20 mouse cellular contexts compared by ENCODE assay signal in genomic region chr2:173534581-173534980, GRCm38 (mm10). TPM values are rescaled to one million over a fixed set of nuclear protein-coding genes. Genes with fewer than 3 reads are reported as not detected.
A peak's percentile ranks its signal among the peaks of the same experiment; 100 is the strongest.
DNase-seq lines count a peak whose midpoint lies in the region; ATAC-seq lines count a peak whose summit lies in the region.
"Had no signal": no experiment of that assay in that cellular context is flagged by ENCODE, and none has a peak within 500 bp of the region (broad histone marks: within the 10 kb centered on the region; RNA-seq: fewer than 3 reads in every experiment).

No protein-coding gene starts in this region.

- 76% methylated on average over 7 of the region's 7 CpGs for WGBS in kidney, embryonic 15.5 days
- 83% methylated on average over 7 of the region's 7 CpGs for WGBS in hindbrain, embryonic 12.5 days

- no peaks in the 10 kb centered on the region for H3K36me3 ChIP-seq in kidney, embryonic 15.5 days
- H3K36me3 ChIP-seq in hindbrain, embryonic 12.5 days: no peaks in the 10 kb centered on the region
- H3K36me3 ChIP-seq: liver, embryonic 13.5 days; neural tube, embryonic 15.5 days had no signal

- ATAC-seq in inflammation-experienced regulatory T-cells, adult 6 months: peak; percentile 97
- ATAC-seq in kidney, embryonic 15.5 days (replicated peaks; ENCODE audit: low FRiP score): no peak
- no peak for ATAC-seq in hindbrain, embryonic 12.5 days (ENCODE audit: low FRiP score)
- ATAC-seq: forebrain, embryonic 14.5 days; midbrain, embryonic 16.5 days had no signal

- no peak overlapping the region for H3K27ac ChIP-seq in kidney, embryonic 15.5 days
- no peak overlapping the region for H3K27ac ChIP-seq in hindbrain, embryonic 12.5 days
- H3K27ac ChIP-seq: gastrocnemius, adult 2 months; liver, embryonic 13.5 days; neural tube, embryonic 15.5 days had no signal

- peaks cover 19% of the 10 kb centered on the region for H3K4me1 ChIP-seq in kidney, embryonic 15.5 days
- peaks cover 4% of the 10 kb centered on the region; the same call in 1 of the 2 replicates for H3K4me1 ChIP-seq in hindbrain, embryonic 12.5 days
- H3K4me1 ChIP-seq: liver, embryonic 13.5 days; neural tube, embryonic 15.5 days had no signal

- no peak overlapping the region for H3K4me2 ChIP-seq in kidney, embryonic 15.5 days
- H3K4me2 ChIP-seq in hindbrain, embryonic 12.5 days (replicated peaks): no peak overlapping the region
- H3K4me2 ChIP-seq: liver, embryonic 13.5 days; neural tube, embryonic 15.5 days had no signal

- H3K9ac ChIP-seq in kidney, embryonic 15.5 days: no peak overlapping the region
- no peak overlapping the region for H3K9ac ChIP-seq in hindbrain, embryonic 12.5 days
- H3K9ac ChIP-seq: liver, embryonic 13.5 days; neural tube, embryonic 15.5 days had no signal

- no peak overlapping the region for H3K4me3 ChIP-seq in kidney, embryonic 15.5 days (replicated peaks)
- H3K4me3 ChIP-seq in hindbrain, embryonic 12.5 days: no peak overlapping the region
- H3K4me3 ChIP-seq: gastrocnemius, adult 2 months; liver, embryonic 13.5 days; neural tube, embryonic 15.5 days had no signal

- 0 out of 2 replicates have a peak, but pooled peaks cover 3% of the 10 kb centered on the region for H3K27me3 ChIP-seq in kidney, embryonic 15.5 days
- no peaks in the 10 kb centered on the region for H3K27me3 ChIP-seq in hindbrain, embryonic 12.5 days
- H3K27me3 ChIP-seq: liver, embryonic 13.5 days; neural tube, embryonic 15.5 days had no signal

- DNase-seq in spleen, postnatal 36 days (ENCODE audit: low spot score in 2 of 2): peak; percentile 36 to 40
- no peak for DNase-seq in spleen, postnatal 14 days (ENCODE audit: low spot score in 2 of 2)
- DNase-seq in natural killer cell, adult 2 months (ENCODE audit: low spot score in 2 of 2): peak; percentile 30 to 46
- peak; percentile 50 for DNase-seq in thymus, postnatal 4 days
- DNase-seq in layer of hippocampus, postnatal 25 days (ENCODE audit: extremely low spot score in 1 of 2, low spot score in 1 of 2): no peak
- DNase-seq: cerebellum, adult 18-20 months; heart, postnatal 36 days; kidney, adult 8-10 months; liver, embryonic 13.5 days; lung, postnatal 36 days had no signal

- no peaks in the 10 kb centered on the region for H3K9me3 ChIP-seq in kidney, embryonic 15.5 days (replicated peaks)
- no peaks in the 10 kb centered on the region for H3K9me3 ChIP-seq in hindbrain, embryonic 12.5 days (replicated peaks)
- H3K9me3 ChIP-seq: liver, embryonic 13.5 days; neural tube, embryonic 15.5 days had no signal

RNA-seq across cellular contexts. Expression of gene 1700021F07Rik, which starts 12.2 kb away (rescaled TPM):
- polyA plus RNA-seq in inflammation-experienced regulatory T-cells, adult 6 months (2017; shearing (Covaris generic)): not detected
- not detected for total RNA-seq in layer of hippocampus, postnatal 25 days (2021)
- not detected in 2 replicates for polyA plus RNA-seq in kidney, embryonic 15.5 days (2015; fragmentation: Nextera tagmentation; extraction: Ambion mirVana)
- not detected in 2 replicates for polyA plus RNA-seq in hindbrain, embryonic 12.5 days (2016; fragmentation: Nextera tagmentation; extraction: Ambion mirVana)
- total RNA-seq: CH12.LX; gastrocnemius, adult 2 months; heart, postnatal 36 days; left cerebral cortex, postnatal 14 days had no signal
- polyA plus RNA-seq: forebrain, embryonic 14.5 days; liver, embryonic 13.5 days; midbrain, embryonic 16.5 days; neural tube, embryonic 15.5 days; stomach, embryonic 14.5 days had no signal

RNA-seq across cellular contexts. Expression of gene Ankrd60, which starts 43.6 kb away (rescaled TPM):
- not detected for polyA plus RNA-seq in inflammation-experienced regulatory T-cells, adult 6 months (2017; shearing (Covaris generic))
- not detected for total RNA-seq in layer of hippocampus, postnatal 25 days (2021)
- not detected in 2 replicates for polyA plus RNA-seq in kidney, embryonic 15.5 days (2015; fragmentation: Nextera tagmentation; extraction: Ambion mirVana)
- polyA plus RNA-seq in hindbrain, embryonic 12.5 days (2016; fragmentation: Nextera tagmentation; extraction: Ambion mirVana): not detected in 2 replicates
- total RNA-seq: CH12.LX; gastrocnemius, adult 2 months; heart, postnatal 36 days; left cerebral cortex, postnatal 14 days had no signal
- polyA plus RNA-seq: forebrain, embryonic 14.5 days; liver, embryonic 13.5 days; midbrain, embryonic 16.5 days; neural tube, embryonic 15.5 days; stomach, embryonic 14.5 days had no signal

Comparison
In these comparisons a context has a peak if more than half of its experiments do, and no peak if none do; other contexts are left out.
1. DNase-seq: peak in spleen, postnatal 36 days (2 of 2), natural killer cell, adult 2 months (2 of 2) and thymus, postnatal 4 days (single experiment); none in spleen, postnatal 14 days (0 of 2) and layer of hippocampus, postnatal 25 days (0 of 2).